Comparison of ENCODE assay signal across 8 mouse cellular contexts in genomic region chr5:33996694-33997045, GRCm38 (mm10). TPM values are rescaled to one million over a fixed set of nuclear protein-coding genes. Genes with fewer than 3 reads are reported as not detected.
A peak's percentile ranks its signal among the peaks of the same experiment; 100 is the strongest.
DNase-seq lines count a peak whose midpoint lies in the region; ATAC-seq lines count a peak whose summit lies in the region.

No protein-coding gene starts in this region.

- no peaks in the 10 kb centered on the region for H3K9me3 ChIP-seq in heart, embryonic 16.5 days (replicated peaks; ENCODE audit: control insufficient read depth, low read length)
- H3K9me3 ChIP-seq in hindbrain, embryonic 11.5 days (ENCODE audit: control insufficient read depth, low read length) = no peaks in the 10 kb centered on the region
- H3K9me3 ChIP-seq in midbrain, embryonic 11.5 days (ENCODE audit: control insufficient read depth, low read length) = no peaks in the 10 kb centered on the region

- peak overlapping the region; percentile 76 for H3K9ac ChIP-seq in heart, embryonic 16.5 days (ENCODE audit: low read length)
- peak overlapping the region; percentile 78 for H3K9ac ChIP-seq in hindbrain, embryonic 11.5 days (ENCODE audit: low read depth, low read length)
- peak overlapping the region; percentile 77 for H3K9ac ChIP-seq in midbrain, embryonic 11.5 days (ENCODE audit: low read length)

- H3K27me3 ChIP-seq in heart, embryonic 16.5 days (ENCODE audit: control insufficient read depth, insufficient read depth, low read length) = peaks cover 53% of the 10 kb centered on the region
- no peaks in the 10 kb centered on the region for H3K27me3 ChIP-seq in hindbrain, embryonic 11.5 days (ENCODE audit: control insufficient read depth, insufficient read depth, low read length)
- peaks cover 8% of the 10 kb centered on the region; the same call in 1 of the 2 replicates for H3K27me3 ChIP-seq in midbrain, embryonic 11.5 days (ENCODE audit: control insufficient read depth, insufficient read depth, low read length)

- no peak; the same call in 1 of the 2 replicates for ATAC-seq in heart, embryonic 16.5 days (replicated peaks; ENCODE audit: extremely low read depth, insufficient read depth, low FRiP score)
- no peak for ATAC-seq in hindbrain, embryonic 11.5 days (ENCODE audit: low FRiP score)
- no peak for ATAC-seq in midbrain, embryonic 11.5 days (ENCODE audit: low FRiP score)
- no peak for ATAC-seq in erythroid progenitor cell, adult 5-6 weeks (replicated peaks; ENCODE audit: low FRiP score, poor library complexity, severe bottlenecking)

- intact Hi-C loops in heart, postnatal 10 days (cut with DNase I) = no loop called here

- H3K4me3 ChIP-seq in heart, embryonic 16.5 days (ENCODE audit: low read length) = peak overlapping the region; percentile 79
- H3K4me3 ChIP-seq in brown adipose tissue, adult 24 weeks (ENCODE audit: insufficient read depth, low read depth, low read length) = peak overlapping the region; percentile 88
- H3K4me3 ChIP-seq in hindbrain, embryonic 11.5 days (ENCODE audit: low read depth, low read length) = peak overlapping the region; percentile 62
- H3K4me3 ChIP-seq in midbrain, embryonic 11.5 days (ENCODE audit: low read depth, low read length) = peak overlapping the region; percentile 80

- H3K36me3 ChIP-seq in heart, embryonic 16.5 days (ENCODE audit: control insufficient read depth, insufficient read depth) = no peaks in the 10 kb centered on the region
- no peaks in the 10 kb centered on the region for H3K36me3 ChIP-seq in hindbrain, embryonic 11.5 days (ENCODE audit: control insufficient read depth, insufficient read depth, low read length)
- H3K36me3 ChIP-seq in midbrain, embryonic 11.5 days (ENCODE audit: control insufficient read depth, insufficient read depth, low read length) = no peaks in the 10 kb centered on the region

- peak overlapping the region; percentile 98 for H3K4me2 ChIP-seq in heart, embryonic 16.5 days (ENCODE audit: low read depth, low read length)
- H3K4me2 ChIP-seq in hindbrain, embryonic 11.5 days (replicated peaks; ENCODE audit: low read depth, low read length) = peak overlapping the region; percentile 92
- H3K4me2 ChIP-seq in midbrain, embryonic 11.5 days = peak overlapping the region; percentile 96

- peak overlapping the region; percentile 46 for H3K27ac ChIP-seq in heart, embryonic 16.5 days (ENCODE audit: low read length)
- no peak overlapping the region for H3K27ac ChIP-seq in brown adipose tissue, adult 24 weeks (replicated peaks; ENCODE audit: low read depth, low read length)
- H3K27ac ChIP-seq in hindbrain, embryonic 11.5 days (ENCODE audit: low read depth, low read length) = peak overlapping the region; percentile 96
- peak overlapping the region; percentile 90 for H3K27ac ChIP-seq in midbrain, embryonic 11.5 days (ENCODE audit: low read depth, low read length)

- DNase-seq in heart, postnatal 10 days = no peak
- DNase-seq in hindbrain, embryonic 11.5 days (ENCODE audit: low spot score) = no peak
- no peak for DNase-seq in midbrain, embryonic 11.5 days (ENCODE audit: low spot score, missing footprints)
- no peak for DNase-seq in layer of hippocampus, postnatal 36 days
- no peak for DNase-seq in B cell, adult 2 months

- 0 out of 2 replicates have a peak, but pooled peaks cover 3% of the 10 kb centered on the region for H3K4me1 ChIP-seq in heart, embryonic 16.5 days (ENCODE audit: control insufficient read depth, insufficient read depth, low read length)
- peaks cover 7% of the 10 kb centered on the region; the same call in 1 of the 2 replicates for H3K4me1 ChIP-seq in brown adipose tissue, adult 24 weeks (ENCODE audit: control insufficient read depth, insufficient read depth, insufficient read length, low read length)
- H3K4me1 ChIP-seq in hindbrain, embryonic 11.5 days (replicated peaks; ENCODE audit: control insufficient read depth, insufficient read depth, low read length) = peaks cover 8% of the 10 kb centered on the region; the same call in 1 of the 2 replicates
- H3K4me1 ChIP-seq in midbrain, embryonic 11.5 days (ENCODE audit: control insufficient read depth, insufficient read depth, low read length) = peaks cover 20% of the 10 kb centered on the region

- under 1% methylated on average over 50 of the region's 55 CpGs for WGBS in heart, embryonic 16.5 days
- WGBS in hindbrain, embryonic 11.5 days = 1% methylated on average over 36 of the region's 55 CpGs
- WGBS in midbrain, embryonic 11.5 days = 1% methylated on average over 40 of the region's 55 CpGs

RNA-seq across cellular contexts. Expression of gene Nat8l, which starts 0.9 kb away (rescaled TPM):
- polyA plus RNA-seq in heart, embryonic 16.5 days (2015; fragmentation: Nextera tagmentation; extraction: Ambion mirVana) = 0.38 and 0.46 TPM in 2 replicates
- total RNA-seq in heart, postnatal 10 days (2021) = 1 to 10 TPM; 1.8 to 2.4 TPM
- polyA plus RNA-seq in brown adipose tissue, adult 24 weeks (2012; ENCODE audit: insufficient read depth, insufficient read length, missing spikeins) = 66.7 and 81.4 TPM in 2 replicates
- 1.2 and 1.4 TPM in 2 replicates for polyA plus RNA-seq in hindbrain, embryonic 11.5 days (2014; fragmentation: Nextera tagmentation; extraction: Ambion mirVana)
- polyA plus RNA-seq in midbrain, embryonic 11.5 days (2014; fragmentation: Nextera tagmentation; extraction: Ambion mirVana) = 1.0 and 1.6 TPM in 2 replicates
- 100 to 1,000 TPM; 125 to 138 TPM for total RNA-seq in layer of hippocampus, postnatal 36 days (2021)
- 0.72 TPM in 1 of 2 replicates, not detected in the other for total RNA-seq in erythroid progenitor cell, adult 5-6 weeks (2015; ENCODE audit: low replicate concordance)
- total RNA-seq in erythroid progenitor cell, adult 5-6 weeks (2017; ENCODE audit: low replicate concordance) = 0.15 and 0.77 TPM in 2 replicates

RNA-seq across cellular contexts. Expression of gene Gm1673, which starts 13.4 kb away (rescaled TPM):
- 41.3 and 44.5 TPM in 2 replicates for polyA plus RNA-seq in heart, embryonic 16.5 days (2015; fragmentation: Nextera tagmentation; extraction: Ambion mirVana)
- 1 to 10 TPM; 7.0 to 7.5 TPM for total RNA-seq in heart, postnatal 10 days (2021)
- polyA plus RNA-seq in brown adipose tissue, adult 24 weeks (2012; ENCODE audit: insufficient read depth, insufficient read length, missing spikeins) = 2.5 TPM in 1 of 2 replicates, not detected in the other
- 236 and 250 TPM in 2 replicates for polyA plus RNA-seq in hindbrain, embryonic 11.5 days (2014; fragmentation: Nextera tagmentation; extraction: Ambion mirVana)
- 231 and 252 TPM in 2 replicates for polyA plus RNA-seq in midbrain, embryonic 11.5 days (2014; fragmentation: Nextera tagmentation; extraction: Ambion mirVana)
- total RNA-seq in layer of hippocampus, postnatal 36 days (2021) = 10 to 100 TPM; 58.2 to 70.7 TPM
- total RNA-seq in erythroid progenitor cell, adult 5-6 weeks (2015; ENCODE audit: low replicate concordance) = not detected in 2 replicates
- not detected in 2 replicates for total RNA-seq in erythroid progenitor cell, adult 5-6 weeks (2017; ENCODE audit: low replicate concordance)

Comparison
In these comparisons a context has a peak if more than half of its experiments do, and no peak if none do; other contexts are left out.
1. RNA of gene Nat8l, which starts 0.9 kb away (polyA plus RNA-seq): 66.7 to 81.4 TPM in brown adipose tissue, adult 24 weeks; 1.0 to 1.6 TPM in midbrain, embryonic 11.5 days, 1.2 to 1.4 TPM in hindbrain, embryonic 11.5 days and 0.38 to 0.46 TPM in heart, embryonic 16.5 days; every median in the first group is over 10 times any median in the second.
2. RNA of gene Gm1673, which starts 13.4 kb away (polyA plus RNA-seq): 231 to 252 TPM in midbrain, embryonic 11.5 days, 236 to 250 TPM in hindbrain, embryonic 11.5 days and 41.3 to 44.5 TPM in heart, embryonic 16.5 days; 2.5 TPM in brown adipose tissue, adult 24 weeks; every median in the first group is over 10 times any median in the second.
3. Peak in every context shown above with its lines, with median percentiles within 50 percentile points of each other: H3K4me2 ChIP-seq, H3K4me3 ChIP-seq and H3K9ac ChIP-seq.